Mouse (Mus musculus) left cerebral cortex, postnatal 4 days (tissue): ENCODE results near the gene Ndel1. TPM values are rescaled to one million over a fixed set of nuclear protein-coding genes. Genes with fewer than 3 reads are reported as not detected.

Experiments
- DNase-seq: peaks from one replicate; pipeline ENCODE4 v3.0.0-alpha.2; 2022
- intact Hi-C: fragments of 180-260 bp; cut with DNase I; formaldehyde crosslinking; loops from one replicate; pipeline ENCODE4 v1.15.1; 2025
- total RNA-seq, 2 experiments: library from RNA; stranded (reverse); gene quantifications; 2 replicates each; pipeline ENCODE4 v1.2.3; 2021

Gene Ndel1
- total RNA-seq, 2 experiments from 2014 or later, result 75.9 to 81.6 TPM

- intact Hi-C loops, result no loop called here
- no peak for DNase-seq
Observed at GRCm38 (mm10) chr11:68782336-68782735, 89.3 kb downstream of the Ndel1 start.

- DNase-seq, result no peak
- intact Hi-C loops, result no loop called here
Observed at GRCm38 (mm10) chr11:68780466-68781114, 91.1 kb downstream of the Ndel1 start.

GRCm38 (mm10) chr11:68779735-68780465 is 91.8 kb downstream of the Ndel1 start:
- DNase-seq, result no peak
- intact Hi-C loops, result no loop called here

DNA sequence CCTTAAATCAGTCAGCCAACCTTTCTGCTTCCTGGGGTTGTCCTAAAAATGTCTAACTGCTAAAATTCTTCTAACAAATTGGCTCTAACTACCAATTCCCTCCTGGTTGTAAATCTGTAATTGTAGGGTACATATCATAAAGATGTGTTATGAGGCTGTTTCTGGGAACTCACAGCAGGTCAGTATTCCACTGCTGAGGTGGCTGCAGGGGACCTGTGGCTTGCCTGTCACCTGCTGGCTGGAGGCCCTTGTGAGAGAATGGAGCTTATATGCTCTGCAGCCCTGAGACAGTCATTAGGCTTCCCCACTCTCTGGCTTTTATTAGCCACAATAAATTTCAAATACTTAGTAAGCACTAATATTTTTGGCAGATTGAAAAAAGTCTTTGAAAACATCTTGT is 92.8 kb downstream of the Ndel1 start:
- DNase-seq, result no peak
- intact Hi-C loops, result no loop called here

DNA sequence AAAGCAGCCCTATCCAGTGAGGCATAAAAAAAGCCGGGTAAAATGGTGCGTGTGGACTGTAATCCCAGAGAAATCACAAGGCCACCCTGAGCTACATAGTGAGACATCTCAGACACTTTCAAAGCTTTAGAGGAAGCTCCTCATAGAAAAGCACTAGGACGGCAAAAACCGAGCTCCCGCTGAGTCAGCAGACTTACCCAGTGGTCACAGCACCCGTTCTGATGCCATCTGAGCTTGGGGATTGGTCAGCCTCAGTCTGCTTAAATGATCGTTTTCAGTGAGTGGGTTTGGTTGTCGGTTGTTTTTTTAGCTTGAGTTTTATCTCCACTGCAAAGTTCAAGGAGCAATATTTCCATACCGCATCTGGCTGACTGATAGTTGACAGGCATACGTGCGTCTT is 93.7 kb downstream of the Ndel1 start:
- DNase-seq, result no peak
- intact Hi-C loops, result no loop called here

- DNase-seq, result no peak
- intact Hi-C loops, result no loop called here
Observed at GRCm38 (mm10) chr11:68776147-68776655, 95.5 kb downstream of the Ndel1 start.

Other genes with a start within 250 kb of the Ndel1 start
- 100 to 1,000 TPM; 248 to 255 TPM for gene Myh10, start 180.3 kb downstream of the Ndel1 start, total RNA-seq
- gene Rnf222, start 16.7 kb upstream of the Ndel1 start, total RNA-seq, result not detected
- 100 to 1,000 TPM; 866 to 875 TPM for gene Rpl26, start 29.7 kb upstream of the Ndel1 start, total RNA-seq
- gene Odf4, start 55.2 kb upstream of the Ndel1 start, total RNA-seq, result 1 to 10 TPM in 1 of 2 experiments, under 1 TPM in 1; 0.72 to 1.7 TPM
- gene Arhgef15, start 85.6 kb upstream of the Ndel1 start, total RNA-seq, result 10 to 100 TPM; 17.6 to 19.9 TPM
- 1 to 10 TPM; 1.1 to 2.0 TPM for gene Slc25a35, start 96.3 kb upstream of the Ndel1 start, total RNA-seq
- gene Rangrf, start 103.3 kb upstream of the Ndel1 start, total RNA-seq, result 10 to 100 TPM; 16.4 to 23.8 TPM
- gene Pfas, start 136.6 kb upstream of the Ndel1 start, total RNA-seq, result 10 to 100 TPM; 35.3 to 36.6 TPM
- gene Ctc1, start 144.1 kb upstream of the Ndel1 start, total RNA-seq, result 10 to 100 TPM; 60.8 to 64.7 TPM
- 1 to 10 TPM; 8.2 to 10.0 TPM for gene Aurkb, start 173.8 kb upstream of the Ndel1 start, total RNA-seq
- 10 to 100 TPM; 23.8 to 25.2 TPM for gene Borcs6, start 187.9 kb upstream of the Ndel1 start, total RNA-seq
- 10 to 100 TPM; 13.9 to 14.8 TPM for gene Tmem107, start 198.9 kb upstream of the Ndel1 start, total RNA-seq
- gene Vamp2, start 216.6 kb upstream of the Ndel1 start, total RNA-seq, result 100 to 1,000 TPM; 579 to 594 TPM
- gene Per1, start 223.4 kb upstream of the Ndel1 start, total RNA-seq, result 10 to 100 TPM; 52.8 to 58.0 TPM
- 1 to 10 TPM; 2.3 to 2.6 TPM for gene Hes7, start 248.5 kb upstream of the Ndel1 start, total RNA-seq